Mouse (Mus musculus) megakaryocyte-erythroid progenitor cell, adult 5-6 weeks (primary cell): ENCODE measurements at regions not wholly inside any gene's neighbourhood (a gene's known extent, or its start where the extent isn't known, plus 50 kb on each side); places are given as distances from the start of the nearest gene placed in this dataset.
"Not testable (repeated sequence)": the region's sequence is repeated elsewhere in the genome, so short reads cannot be mapped to it uniquely, and the experiment has no call there.

Experiments used
- ATAC-seq: replicated peaks from 2 replicates; pipeline ENCODE4 v1.8.0; 2016; ENCODE audit warnings: mild to moderate bottlenecking, inconsistent platforms; ENCODE audit not compliant: severe bottlenecking, poor library complexity, low FRiP score, low TSS enrichment

DNA sequence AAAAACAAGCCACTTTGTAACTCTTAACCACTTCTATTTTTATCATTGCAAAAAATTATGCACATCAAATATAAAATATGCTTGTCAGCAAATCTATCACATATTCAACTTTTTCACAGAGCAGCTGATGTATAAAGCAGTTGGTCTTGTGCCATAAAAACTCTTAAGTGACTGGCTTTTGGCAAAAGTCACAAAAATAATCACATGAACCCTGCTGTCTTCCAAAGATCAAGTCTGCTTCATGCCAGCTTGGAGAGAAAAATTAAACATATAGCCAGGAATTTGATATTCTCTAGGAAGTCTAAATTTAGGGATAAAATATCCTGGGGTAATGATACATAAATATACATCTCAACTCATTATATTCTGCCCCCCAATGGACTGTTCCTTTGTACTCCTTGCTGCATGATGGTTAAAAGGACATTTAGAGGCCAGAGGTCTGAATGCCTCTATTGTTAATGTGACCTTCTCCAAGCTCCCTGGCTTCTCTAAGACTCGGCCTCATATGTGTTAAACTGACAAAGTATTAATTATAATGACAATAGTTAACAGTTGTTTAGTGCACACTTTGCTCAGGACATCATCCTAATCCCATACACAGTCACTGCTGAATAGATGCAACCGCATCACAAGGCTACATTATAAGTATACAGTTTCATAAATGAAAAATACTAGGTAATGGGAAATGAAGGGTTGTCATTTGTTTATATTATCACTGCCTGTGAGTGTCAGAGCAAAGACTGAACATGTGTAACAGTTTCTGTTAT lies 422.9 kb upstream of the Hs3st1 start:
- no peak for ATAC-seq

DNA sequence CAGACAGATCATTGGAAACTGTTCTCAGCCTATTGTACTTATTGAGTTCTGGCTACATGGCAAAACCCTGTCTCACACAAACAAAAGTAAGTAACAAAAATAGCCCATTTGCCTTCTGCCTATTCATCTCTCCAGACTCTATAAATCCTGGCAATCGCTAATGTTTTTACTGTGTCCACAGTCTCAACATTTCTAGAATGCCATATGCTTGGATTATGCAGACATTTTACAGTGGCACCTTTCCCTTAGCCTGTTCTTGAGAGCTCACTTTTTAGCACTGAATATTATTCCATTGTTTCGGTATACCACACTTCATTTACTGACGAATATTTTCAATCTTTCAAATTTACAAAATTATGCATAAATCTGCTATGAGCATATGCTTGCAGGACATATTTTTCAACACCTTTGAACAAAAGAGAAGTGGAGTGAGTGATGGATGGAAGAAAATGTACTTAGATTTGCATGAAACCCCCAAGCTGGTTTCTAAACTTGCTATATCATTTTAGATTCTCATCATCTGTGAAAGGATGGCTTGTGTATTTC lies 381.5 kb upstream of the Hs3st1 start:
- no peak for ATAC-seq

DNA sequence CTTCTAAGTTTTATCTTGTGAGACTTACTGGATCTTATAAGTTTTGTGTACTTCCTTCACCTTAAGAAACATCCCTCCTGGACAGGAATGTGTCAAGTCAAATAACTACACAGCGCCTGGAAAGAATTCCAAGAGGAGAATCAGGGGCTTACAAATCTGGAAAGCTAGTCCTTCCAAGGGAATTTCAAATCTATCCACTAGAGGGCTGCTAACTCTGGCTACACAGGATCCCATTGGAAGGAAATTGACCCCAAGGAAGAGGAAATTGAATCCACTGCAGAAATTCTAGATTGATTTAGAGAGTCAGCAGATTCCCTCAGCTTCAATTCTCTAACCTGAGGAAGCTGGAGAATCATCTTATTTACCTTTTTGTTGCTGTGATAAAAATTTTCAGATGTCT lies 369.1 kb upstream of the Hs3st1 start:
- no peak for ATAC-seq

DNA sequence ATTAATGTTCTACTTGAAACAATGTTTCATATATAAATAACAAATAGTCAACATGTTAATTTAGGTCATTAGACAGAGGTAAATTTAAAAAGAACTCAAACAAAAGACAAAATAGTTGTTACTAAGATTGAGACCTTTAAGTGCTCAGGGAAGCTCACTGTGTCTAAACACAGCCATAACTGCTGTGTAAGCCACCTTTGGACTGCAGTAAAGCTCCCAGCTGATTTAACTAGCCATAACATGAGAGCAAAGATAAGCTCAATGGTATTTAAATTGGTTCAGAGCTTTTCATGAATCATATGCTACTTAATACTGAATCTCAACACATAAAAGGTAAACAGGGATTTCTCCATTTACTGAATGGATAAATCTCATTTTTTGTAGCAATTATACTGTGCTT lies 361.6 kb upstream of the Hs3st1 start:
- ATAC-seq, result no peak

DNA sequence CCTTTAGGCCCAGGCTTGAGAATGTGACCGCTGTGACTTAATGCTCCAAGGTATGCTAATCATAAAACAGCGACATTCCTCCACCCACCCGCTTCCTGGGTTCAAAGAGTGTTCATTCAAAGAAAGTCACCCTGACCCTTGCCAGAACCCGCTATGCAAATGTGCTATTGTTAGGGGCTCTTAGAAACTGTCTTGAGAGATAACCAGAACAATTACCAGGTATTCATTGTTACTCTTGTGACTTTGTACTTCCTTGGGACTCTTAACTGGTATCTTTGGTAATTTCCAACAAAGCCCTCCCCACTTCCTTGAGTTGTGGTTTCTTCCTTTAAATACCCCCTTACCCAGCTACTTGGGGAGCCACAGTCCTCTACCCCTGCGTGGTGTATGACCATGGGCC lies 334.3 kb upstream of the Hs3st1 start:
- not testable (repeated sequence) for ATAC-seq

DNA sequence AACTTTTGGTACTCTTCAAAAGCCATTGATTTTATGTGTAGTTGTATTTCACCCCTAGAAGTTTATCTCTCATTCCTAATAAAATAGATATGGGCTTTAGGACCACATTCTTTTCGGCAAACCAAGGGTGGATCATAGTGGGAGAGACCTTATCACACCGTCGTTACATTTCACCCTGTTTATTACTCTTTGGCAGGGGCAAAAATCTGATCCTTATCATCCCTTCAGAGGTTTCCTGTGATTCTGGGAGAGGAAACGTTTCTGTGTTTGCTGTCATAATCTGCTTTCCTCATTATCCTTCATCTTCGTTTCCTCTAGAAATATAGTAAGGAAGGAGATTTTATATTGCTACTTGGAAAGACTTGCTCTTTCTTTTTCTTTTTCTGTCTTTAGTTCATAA lies 290.0 kb upstream of the Hs3st1 start:
- ATAC-seq, result no peak

DNA sequence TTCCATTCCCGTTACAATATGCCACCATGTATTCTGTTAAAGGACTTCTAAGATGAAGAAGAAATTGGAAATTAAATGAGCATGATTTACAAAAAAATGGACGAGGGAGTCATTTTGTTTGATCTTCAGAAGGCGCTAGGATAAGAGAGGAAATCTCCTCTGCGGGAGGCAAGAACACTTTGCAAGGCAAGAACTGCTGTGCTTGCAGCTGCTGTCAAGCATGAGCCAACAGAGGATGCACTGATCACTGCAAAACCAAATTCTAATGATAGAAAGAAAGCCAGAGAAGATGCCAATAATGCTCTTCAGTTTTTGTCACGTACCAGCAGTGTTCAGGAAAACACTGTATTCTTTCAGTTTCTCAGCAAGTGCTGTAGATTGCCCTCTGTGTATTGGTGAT lies 279.2 kb upstream of the Hs3st1 start:
- ATAC-seq, result no peak

DNA sequence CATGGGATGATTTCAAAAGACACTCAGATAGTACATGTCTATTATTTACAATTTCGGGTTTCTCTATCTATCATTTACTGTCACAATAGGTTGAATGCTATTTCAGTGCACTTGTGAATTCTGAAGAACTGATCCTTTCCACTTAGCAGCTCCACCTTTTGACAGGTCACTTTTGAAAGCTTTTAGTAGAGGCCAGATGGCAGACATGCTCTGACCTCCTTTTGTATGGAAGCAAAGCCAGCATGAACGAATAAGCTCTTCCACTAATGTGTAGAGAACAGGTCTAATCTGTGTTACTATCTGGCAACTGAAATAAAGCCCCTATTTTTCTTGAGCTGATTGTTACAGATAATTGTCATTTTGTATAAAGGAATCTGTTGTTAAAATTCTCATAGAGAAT lies 278.4 kb upstream of the Hs3st1 start:
- ATAC-seq, result no peak

DNA sequence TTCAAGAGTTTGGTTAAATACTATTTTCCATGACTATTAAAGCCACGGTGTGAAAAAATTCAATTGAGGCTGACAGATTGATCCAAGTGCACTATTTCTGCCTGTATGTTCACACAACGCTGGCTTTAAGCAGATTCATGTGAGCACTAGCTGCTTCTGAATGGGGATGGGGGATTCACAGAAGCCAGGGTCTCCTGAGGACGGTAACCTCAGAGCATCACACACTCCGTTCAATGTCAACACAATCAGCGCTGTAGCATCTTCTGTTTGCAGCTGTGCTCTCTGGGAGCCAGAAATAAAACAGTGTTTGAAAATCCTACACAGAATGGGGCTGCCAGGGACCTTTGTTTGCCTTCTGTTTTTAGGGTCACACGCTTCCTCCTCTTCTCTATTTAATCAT lies 275.0 kb upstream of the Hs3st1 start:
- ATAC-seq, result no peak

DNA sequence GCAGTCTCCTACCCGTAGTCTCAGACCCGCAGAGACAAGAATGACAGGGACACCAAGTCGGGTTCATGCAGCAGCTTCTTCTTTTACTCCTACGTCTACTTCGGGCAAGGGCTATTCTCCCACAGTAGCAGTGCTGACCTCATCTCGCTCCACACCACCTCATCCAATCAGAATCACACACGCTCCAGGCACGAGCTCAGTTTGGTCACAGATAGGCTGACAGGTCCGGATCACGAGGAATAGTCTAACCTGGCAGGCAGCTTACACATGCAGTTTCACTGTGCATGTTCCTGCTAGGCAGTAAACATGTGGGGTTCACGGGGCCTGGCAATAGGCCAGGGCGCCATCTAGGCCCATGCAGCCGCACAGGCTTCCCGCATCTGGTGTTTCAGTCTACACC lies 260.7 kb upstream of the Hs3st1 start:
- ATAC-seq, result no peak

DNA sequence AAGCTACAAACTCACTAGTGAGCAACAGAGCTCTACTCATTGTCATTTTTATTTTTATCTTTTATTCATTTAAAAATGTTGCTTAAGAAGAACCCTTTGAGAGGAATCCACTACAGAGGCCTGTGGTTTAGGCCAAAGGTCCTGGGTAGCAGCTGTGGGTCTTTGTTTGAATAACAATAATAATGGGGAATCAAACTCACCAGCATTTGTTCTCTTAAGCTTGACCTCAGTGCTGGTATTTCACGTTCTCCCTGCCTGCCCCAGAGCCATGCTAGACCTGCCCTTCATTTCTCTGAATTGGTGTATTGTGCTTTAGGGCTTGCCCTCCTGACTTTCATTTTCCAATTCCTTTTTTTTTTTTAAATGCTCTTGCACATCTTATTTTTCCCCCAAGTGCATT lies 232.8 kb upstream of the Hs3st1 start:
- no peak for ATAC-seq

DNA sequence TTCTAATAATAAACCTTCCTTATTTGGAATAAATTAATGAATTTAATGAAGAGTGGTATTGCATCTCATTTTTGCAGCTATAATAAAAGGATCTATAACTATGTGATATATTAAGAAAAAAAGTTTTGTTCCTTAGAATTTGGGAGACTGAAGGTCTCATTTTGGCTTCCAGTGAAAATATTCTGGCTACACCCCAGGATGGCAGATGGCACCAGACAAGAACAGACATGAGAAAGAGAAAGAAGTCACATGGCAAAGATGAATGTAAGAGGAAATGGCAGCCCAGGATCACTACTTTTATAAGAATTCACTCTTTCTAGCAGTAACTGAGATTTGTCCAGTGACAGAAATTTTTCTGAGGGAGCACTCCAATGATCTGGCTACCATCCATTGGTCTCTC lies 209.1 kb upstream of the Hs3st1 start:
- ATAC-seq, result no peak

DNA sequence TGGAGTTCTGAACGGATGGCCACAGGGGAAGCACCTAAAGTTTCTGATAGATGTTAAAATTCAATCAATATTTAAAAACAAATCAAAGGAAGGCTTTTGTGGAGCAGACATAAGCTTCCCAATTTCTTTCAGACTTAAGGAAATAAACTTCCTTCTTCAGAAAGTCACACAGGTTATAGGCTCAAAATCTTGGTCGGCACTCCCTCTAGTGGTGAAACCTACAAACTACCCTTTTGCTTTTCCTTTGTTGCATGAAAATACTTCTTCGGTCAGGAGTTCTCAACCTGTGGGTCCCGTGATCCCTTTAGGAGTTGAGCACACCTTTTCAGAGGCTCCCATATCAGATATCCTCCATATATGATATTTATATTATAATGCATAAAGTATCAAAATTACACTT lies 205.7 kb upstream of the Hs3st1 start:
- peak; percentile 77 for ATAC-seq

DNA sequence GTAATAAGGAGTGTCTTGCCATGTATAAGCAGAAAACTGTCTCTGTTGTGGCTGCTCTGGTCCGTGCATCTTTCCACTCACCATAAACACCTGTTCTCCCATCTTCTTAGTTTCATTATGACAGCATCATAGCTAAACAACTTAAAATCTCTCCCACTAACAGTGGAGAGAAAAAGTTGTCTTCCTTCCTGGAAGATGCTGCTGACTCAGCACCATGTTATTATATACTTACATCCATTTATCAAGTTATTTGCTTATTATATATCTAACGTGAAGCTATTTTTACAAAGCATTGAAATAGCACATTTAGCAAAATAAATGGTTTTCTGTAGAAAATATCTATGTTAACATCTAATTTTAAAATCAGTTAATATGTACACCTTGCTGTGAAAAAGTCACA lies 180.3 kb upstream of the Hs3st1 start:
- no peak for ATAC-seq

DNA sequence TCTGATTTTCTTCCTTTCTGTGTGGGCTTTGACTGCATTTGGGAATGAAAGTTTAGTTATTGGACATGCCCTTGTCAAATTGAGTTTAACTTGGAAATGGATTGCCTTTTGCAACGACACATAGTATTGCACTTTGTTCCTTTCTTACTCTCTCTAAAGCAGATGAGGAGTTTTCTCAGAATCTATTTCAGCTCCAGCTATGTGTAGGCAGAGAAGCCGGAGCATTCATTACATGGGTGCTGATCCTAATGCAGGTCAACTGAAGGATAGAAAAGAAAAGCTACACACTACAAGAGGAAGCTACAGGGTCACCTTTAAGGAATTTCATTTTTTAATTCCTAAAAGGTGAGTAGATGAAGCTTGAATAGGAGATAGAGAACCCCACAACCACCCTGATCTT lies 176.6 kb upstream of the Hs3st1 start:
- no peak for ATAC-seq

DNA sequence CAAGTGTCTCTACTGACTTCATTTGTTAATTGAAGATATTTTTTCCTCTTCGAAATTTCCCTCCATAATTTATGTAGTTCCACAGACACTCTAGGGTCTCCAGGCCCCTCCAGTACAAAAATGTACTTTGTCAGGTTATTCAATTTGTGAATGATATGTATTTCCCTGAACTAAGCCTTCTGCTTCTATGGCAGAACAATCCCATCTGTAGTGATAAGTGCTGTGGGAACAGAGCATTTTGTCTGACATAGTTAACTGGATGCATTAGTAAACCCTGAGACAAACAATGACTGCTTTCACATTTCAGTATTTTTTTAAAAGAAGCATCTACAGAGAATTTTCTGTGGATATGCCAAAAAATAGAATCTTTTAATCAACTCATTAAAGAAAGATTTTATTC lies 154.1 kb upstream of the Hs3st1 start:
- no peak for ATAC-seq

DNA sequence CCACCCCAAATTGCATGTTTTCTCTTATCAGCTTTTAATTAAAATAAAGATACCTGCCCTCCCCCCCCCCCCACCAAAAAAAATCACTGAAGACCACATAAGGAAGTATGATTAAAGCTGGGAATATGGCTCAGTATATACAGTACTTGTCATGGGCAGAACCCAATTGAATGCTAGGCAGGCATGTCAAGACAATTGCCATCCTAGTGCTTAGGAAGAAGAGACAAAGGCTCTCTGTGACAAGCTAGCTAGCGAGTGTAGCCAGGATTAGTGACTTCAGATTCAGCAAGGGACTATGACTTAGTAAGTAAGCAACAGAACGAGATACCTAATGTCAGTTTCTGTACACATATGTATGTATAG lies 116.4 kb upstream of the Hs3st1 start:
- ATAC-seq, result no peak

DNA sequence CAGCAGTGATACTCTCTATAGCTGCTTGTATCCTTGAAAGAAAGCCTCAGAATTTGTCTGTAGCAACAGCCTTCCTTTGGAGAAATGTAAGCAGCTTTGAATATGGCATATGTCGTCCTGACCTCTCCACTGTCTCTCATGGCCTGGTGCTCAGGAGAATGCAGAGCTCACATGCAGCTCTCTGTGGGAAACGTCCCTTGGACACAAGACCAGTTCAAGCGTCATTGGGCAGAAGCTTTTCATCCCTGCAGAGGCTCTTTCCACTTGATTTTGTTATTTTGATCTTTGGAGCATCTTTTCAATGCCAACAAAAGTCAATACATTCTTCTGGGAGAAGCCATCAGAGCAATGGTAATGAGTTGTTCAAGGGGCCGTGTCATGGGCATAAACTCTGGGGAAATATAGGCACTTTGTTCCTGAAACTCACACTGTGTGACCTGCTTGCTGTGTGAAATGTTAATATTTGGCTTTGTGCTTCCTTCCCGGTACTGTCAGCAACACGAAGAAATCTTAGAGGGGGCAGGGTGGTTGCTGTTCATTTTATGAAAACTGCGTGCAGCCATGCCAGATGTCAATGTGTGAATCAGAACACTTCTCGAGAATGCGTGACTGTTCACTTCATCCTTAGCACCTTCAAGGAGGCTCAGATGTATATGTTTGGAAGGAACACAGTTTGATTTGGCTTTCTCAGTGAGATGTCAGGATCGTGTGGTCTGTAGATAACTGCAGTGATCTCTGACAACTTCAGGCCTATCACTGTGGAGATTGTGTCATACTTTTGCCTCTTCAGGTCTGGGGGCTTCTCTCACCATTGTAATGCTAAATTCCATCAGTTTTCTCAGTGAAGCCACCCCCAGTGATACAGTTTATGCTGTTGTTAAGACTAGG lies 115.8 kb upstream of the Hs3st1 start:
- ATAC-seq, result no peak

DNA sequence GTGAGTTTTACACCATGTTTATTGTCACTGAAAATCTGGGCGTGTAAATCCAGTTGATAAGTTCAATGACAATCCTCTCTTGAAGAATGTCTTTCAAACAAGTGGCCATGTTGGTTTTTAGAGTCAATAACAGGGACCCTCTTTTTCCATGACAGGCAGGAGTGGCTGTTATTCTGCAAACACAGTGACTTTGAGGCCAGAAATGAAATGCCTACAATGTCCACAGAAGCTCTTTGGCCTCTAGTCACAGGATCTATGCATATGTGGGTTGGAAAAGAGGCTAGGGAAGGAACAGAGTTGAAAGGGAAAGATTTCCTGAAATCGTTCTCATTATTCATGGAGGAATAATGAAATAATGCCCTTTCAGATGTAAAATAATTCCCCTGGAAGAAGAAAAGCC lies 101.9 kb upstream of the Hs3st1 start:
- ATAC-seq, result no peak

DNA sequence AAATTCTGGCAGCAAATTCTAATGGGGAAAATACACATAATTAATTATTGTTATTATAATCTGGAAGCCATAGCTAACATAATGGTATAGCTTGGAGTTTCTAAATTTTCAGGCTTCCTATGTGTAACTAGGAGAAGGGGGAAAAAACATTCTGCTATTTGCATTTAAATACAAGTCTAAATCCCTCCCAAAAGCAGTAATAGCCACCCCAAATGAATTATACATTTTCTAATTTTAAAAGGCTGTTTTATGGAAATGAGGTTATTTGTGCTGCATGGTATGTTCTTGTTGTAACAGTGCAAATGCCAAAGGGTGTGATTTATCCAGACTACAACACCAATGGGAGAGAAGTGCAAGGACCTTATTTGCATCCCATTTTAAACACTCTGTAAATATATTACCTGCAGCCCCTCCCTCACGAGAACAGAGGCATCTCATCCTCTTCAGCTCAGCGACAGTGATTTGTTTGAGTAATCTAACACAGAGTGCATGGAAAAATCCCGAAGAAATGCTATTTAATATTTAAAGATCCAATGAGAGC lies 101.4 kb upstream of the Hs3st1 start:
- no peak for ATAC-seq
